Mouse (Mus musculus) v-Abl transformed pro-B cells (cell line): ENCODE data around the gene Fndc3b.

Source experiments
- in situ Hi-C, 2 experiments: fragments of 400-800 bp; cut with MboI; formaldehyde crosslinking; loops; one replicate each; pipeline ENCODE4 v1.15.1; 2025; ENCODE audit not compliant: unreplicated experiment in 2 of 2

Gene Fndc3b

DNA sequence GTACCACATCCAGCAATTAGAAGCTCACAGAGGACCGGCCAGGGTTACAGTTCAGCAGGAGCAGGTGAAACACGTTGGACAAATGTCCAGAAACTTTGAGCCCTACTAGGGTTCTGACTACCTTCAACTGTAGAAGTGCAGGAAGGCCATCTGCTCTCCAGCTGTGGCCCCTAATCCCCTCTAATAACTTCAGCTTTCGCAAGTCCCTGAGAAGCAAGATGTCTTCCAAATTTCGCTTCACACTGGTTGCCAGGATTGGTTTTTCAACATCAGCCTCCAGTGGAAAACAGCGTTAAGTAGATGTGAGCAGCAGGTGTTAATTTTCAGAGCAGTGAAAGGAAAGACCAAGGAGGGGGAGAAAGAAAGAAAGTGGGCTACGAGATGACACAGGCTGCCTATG, 190.7 kb downstream of the Fndc3b start:
- in situ Hi-C loops = no loop called here

DNA sequence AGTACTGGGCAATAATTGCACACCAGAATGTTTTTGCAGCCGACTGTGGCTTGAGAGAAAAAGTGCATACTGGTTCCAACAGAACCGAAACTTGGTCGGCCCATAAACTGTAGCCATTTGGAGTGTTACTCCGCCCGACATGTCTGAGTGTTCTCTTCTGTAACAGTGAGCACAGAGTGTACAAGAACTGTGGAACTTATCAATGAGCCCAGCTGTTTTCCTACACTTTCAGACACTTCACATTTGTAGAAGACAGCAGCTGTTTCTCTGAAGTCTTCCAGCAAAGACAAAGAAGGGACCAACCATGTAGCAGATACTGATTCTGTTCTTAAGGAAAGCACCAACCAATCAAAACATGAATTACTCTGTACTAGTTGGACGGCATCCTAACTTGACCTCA, 191.6 kb downstream of the Fndc3b start:
- in situ Hi-C loops = no loop called here

DNA sequence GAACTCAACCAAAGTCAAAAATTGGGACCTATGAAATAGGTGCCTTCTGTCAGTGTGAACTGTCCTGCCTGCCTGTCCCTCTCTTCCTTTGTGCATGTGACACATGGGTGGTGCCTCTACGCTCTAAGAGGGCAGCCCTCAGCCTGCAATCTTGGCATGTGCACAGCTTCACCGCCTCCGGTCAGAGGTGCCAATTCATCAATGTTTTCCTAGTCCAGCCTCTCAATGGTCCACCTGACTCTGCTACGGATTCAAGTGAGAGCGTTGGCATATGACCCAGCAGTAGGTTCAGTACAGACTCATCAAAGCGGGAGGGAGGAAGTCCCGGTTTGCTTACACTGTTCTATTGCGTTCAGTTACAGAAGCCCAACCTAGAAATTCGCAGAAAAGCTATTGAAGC, 192.2 kb downstream of the Fndc3b start:
- in situ Hi-C loops = no loop called here

- in situ Hi-C loops = no loop called here
These were observed 194.6 kb downstream of the Fndc3b start for GRCm38 (mm10) chr3:27516536-27516935.

- in situ Hi-C loops = no loop called here
These were observed 199.3 kb downstream of the Fndc3b start for GRCm38 (mm10) chr3:27511765-27512164.

DNA sequence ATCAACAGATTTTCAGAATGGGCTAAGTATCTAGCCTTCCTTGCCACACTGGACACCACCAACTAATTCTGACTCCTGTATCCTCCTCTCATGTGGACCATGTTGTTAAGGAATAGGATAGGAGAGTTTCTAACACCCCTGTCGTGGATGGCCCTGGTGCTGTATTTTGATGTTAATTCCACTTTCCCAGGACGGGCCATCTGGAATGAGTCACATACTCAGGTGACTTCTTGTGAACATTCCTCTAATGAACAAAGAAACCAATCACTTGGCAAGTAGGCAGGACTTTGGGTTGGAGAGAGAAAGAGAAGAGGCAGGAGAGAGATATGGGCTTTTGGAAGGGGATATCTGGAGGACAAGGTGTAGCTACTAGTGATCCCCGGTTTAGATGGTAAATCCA, 204.2 kb downstream of the Fndc3b start:
- in situ Hi-C loops = no loop called here

- in situ Hi-C loops = no loop called here
These were observed 205.5 kb downstream of the Fndc3b start for GRCm38 (mm10) chr3:27505582-27505981.

GRCm38 (mm10) chr3:27503279-27504038, 207.6 kb downstream of the Fndc3b start:
- in situ Hi-C loops = no loop called here

- in situ Hi-C loops = no loop called here
These were observed 215.6 kb downstream of the Fndc3b start for GRCm38 (mm10) chr3:27495296-27496073.

DNA sequence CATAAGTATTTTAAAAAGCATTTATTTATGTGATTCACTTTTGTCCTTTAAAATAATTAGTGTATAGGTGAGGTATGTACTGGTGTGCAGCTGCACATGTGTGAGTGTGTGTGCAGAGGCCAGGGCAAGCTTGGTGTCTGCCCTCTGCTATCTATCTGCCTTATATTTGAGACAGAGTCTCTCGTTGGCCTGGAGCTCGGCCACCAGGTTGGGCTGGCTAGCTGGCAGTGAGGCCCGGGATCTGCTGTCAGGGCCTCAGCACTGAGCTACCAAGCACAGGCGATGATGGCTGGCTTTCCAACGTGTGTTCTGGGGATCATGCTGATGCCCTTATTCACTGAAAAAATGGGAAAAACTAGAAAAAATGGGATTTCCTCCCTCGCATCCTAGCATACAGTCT, 216.4 kb downstream of the Fndc3b start:
- in situ Hi-C loops = no loop called here

DNA sequence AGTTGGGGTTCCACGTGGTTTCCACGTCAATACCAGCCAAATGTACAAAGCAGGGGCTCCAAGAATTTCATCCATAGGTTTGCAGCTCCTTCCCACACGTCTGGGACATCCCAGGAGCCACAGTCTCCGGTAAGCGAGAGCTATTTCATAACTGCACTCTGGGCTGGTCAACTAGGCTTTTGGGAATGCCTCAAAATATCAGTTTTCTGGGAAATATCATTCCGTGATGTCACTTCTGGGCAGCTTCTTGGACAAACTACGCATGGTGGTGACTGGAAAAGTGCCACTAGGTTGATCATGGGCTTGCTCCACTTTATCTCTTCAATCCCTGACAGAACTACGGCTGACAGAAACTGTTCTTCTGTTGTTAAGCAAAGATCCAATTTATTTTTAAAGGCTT, 217.0 kb downstream of the Fndc3b start:
- in situ Hi-C loops = no loop called here

DNA sequence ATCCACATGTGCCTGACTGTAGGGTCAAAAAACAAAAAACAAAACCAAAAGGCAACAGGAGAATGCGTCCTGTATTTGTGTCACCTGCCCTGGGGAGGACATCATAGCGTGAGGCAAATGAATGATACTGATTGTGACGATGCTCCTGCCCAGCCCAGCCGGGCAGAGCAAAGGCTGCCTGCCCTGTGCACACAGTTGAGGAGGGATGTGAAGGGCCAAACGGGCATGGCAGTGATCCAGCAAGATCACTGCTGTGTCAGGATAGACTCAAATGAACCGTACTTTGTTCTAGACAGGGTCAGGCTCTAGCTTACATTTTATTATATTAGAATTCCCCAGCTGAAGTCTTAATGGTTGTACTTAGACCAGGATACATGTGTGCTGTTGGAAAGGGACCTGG, 219.3 kb downstream of the Fndc3b start:
- in situ Hi-C loops = no loop called here

DNA sequence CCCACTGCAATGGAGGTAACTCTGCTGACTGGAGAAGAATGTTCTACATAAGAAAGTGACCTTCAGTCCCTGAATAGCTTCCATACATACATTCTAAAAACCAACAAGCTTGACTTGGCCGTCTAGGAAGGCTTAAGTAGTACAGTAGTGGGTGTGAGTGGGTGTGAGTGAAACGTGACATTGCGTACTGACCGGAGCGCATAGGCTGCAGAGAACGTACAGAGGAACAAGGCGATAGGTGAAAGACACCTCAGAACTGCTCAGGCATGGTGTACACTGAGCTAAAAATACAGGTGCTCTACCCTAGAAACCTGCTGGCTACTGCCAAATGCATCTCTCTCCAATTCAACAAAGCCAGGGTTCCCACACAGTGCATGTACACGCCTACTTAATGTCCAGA, 219.7 kb downstream of the Fndc3b start:
- in situ Hi-C loops = no loop called here

- in situ Hi-C loops = no loop called here
These were observed 220.2 kb downstream of the Fndc3b start for GRCm38 (mm10) chr3:27490891-27491290.

- in situ Hi-C loops = no loop called here
These were observed 221.6 kb downstream of the Fndc3b start for GRCm38 (mm10) chr3:27489550-27489949.

DNA sequence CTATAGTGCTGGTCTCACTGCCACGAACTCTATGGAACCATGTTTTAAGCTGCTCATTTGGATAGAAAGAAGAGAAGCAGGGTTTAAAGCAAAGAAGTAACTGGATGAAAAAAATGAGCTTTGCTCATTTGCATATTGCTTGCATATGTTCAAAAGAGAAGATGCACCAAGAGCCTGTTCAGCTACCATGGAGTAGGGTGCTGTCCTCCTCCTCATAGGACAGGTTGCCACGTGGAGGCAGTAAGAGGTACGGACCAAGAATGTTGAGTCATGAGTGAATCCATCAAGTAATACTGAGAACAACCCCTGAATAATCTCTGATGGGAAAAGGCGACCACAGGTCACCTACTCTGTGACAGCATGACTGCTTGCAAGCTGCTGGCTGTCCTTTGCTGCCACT, 226.0 kb downstream of the Fndc3b start:
- in situ Hi-C loops = no loop called here

- in situ Hi-C loops = no loop called here
These were observed 226.4 kb downstream of the Fndc3b start for GRCm38 (mm10) chr3:27484698-27485097.

DNA sequence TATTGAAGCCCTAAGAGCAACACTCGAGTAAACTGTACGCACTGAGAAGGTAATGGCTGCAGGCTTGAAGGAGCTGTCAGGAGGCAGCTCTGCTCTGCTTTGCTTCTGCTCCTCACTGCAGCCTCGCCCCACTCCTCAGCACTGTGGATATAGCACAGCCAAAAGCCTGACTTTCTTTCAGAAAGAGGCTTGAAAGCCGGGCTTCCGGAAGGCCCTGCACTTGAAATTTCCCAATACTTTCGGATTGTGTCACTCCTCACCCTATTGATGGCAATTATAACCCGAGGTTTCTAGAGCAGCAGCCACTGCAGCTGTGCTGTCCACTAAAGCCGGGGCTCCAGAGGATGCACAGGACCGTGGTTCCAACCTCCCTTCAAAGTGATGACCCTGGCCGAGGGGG, 227.3 kb downstream of the Fndc3b start:
- in situ Hi-C loops = no loop called here

GRCm38 (mm10) chr3:27483321-27483720, 227.8 kb downstream of the Fndc3b start:
- in situ Hi-C loops = no loop called here

- in situ Hi-C loops = no loop called here
These were observed 229.4 kb downstream of the Fndc3b start for GRCm38 (mm10) chr3:27481738-27482137.

DNA sequence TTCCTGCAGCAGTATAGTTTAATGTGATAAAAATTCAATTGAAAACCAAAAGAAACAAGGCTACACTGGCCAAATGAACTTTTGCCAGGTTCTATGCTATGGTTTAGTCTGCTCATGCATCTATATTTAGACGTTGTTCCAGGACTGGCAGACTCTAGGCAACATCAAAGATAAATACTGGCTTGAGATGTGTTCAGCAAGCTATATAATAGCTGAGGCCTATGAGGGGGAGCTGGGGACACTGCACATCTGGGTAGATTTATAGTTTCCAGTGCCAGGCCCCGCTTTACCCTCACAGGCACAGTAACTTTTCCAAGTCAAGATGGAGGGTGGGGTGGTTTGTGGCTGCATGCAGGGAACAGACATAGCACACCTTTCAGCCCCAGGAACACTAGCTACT, 231.7 kb downstream of the Fndc3b start:
- in situ Hi-C loops = no loop called here

GRCm38 (mm10) chr3:27478563-27479156, 232.4 kb downstream of the Fndc3b start:
- in situ Hi-C loops = no loop called here
